Mouse (Mus musculus): ENCODE measurements around the gene Akap13.

Akap13 gene

GRCm38 (mm10) chr7:75538513-75538912 is 83.2 kb downstream of the Akap13 start:
- in situ Hi-C loops (cut with MboI; ENCODE audit: low pct_unique_long_range_greater_than_20kb in 1 of 2, low sequenced_read_pairs in 2 of 2, unreplicated experiment in 1 of 2), result no loop called here

- in situ Hi-C loops (cut with MboI; ENCODE audit: low pct_unique_long_range_greater_than_20kb in 1 of 2, low sequenced_read_pairs in 2 of 2, unreplicated experiment in 1 of 2), result no loop called here
Measured at GRCm38 (mm10) chr7:75539168-75539567, 83.8 kb downstream of the Akap13 start.

GRCm38 (mm10) chr7:75549856-75550255 is 94.5 kb downstream of the Akap13 start:
- in situ Hi-C loops (cut with MboI; ENCODE audit: low pct_unique_long_range_greater_than_20kb in 1 of 2, low sequenced_read_pairs in 2 of 2, unreplicated experiment in 1 of 2), result loop anchor here in 1 of 2 experiments (10.0 kb wide), 1 partner anchor 415 kb away; no protein-coding TSS in a partner anchor

- in situ Hi-C loops (cut with MboI; ENCODE audit: low pct_unique_long_range_greater_than_20kb in 1 of 2, low sequenced_read_pairs in 2 of 2, unreplicated experiment in 1 of 2), result loop anchor here in 1 of 2 experiments (10.0 kb wide), 1 partner anchor 416 kb away; no protein-coding TSS in a partner anchor
Measured at GRCm38 (mm10) chr7:75550791-75551336, 95.5 kb downstream of the Akap13 start.

GRCm38 (mm10) chr7:75553002-75553666 is 97.8 kb downstream of the Akap13 start:
- in situ Hi-C loops (cut with MboI; ENCODE audit: low pct_unique_long_range_greater_than_20kb in 1 of 2, low sequenced_read_pairs in 2 of 2, unreplicated experiment in 1 of 2), result loop anchor here in 1 of 2 experiments (10.0 kb wide), 1 partner anchor 418 kb away; no protein-coding TSS in a partner anchor

- in situ Hi-C loops (cut with MboI; ENCODE audit: low pct_unique_long_range_greater_than_20kb in 1 of 2, low sequenced_read_pairs in 2 of 2, unreplicated experiment in 1 of 2), result loop anchor here in 1 of 2 experiments (10.0 kb wide), 1 partner anchor 419 kb away; no protein-coding TSS in a partner anchor
Measured at GRCm38 (mm10) chr7:75553667-75554045, 98.3 kb downstream of the Akap13 start.

- in situ Hi-C loops (cut with MboI; ENCODE audit: low pct_unique_long_range_greater_than_20kb in 1 of 2, low sequenced_read_pairs in 2 of 2, unreplicated experiment in 1 of 2), result loop anchor here in 1 of 2 experiments (10.0 kb wide), 1 partner anchor 419 kb away; no protein-coding TSS in a partner anchor
Measured at GRCm38 (mm10) chr7:75554065-75554464, 98.7 kb downstream of the Akap13 start.

GRCm38 (mm10) chr7:75555940-75556339 is 100.6 kb downstream of the Akap13 start:
- in situ Hi-C loops (cut with MboI; ENCODE audit: low pct_unique_long_range_greater_than_20kb in 1 of 2, low sequenced_read_pairs in 2 of 2, unreplicated experiment in 1 of 2), result loop anchor here in 1 of 2 experiments (10.0 kb wide), 1 partner anchor 421 kb away; no protein-coding TSS in a partner anchor

- in situ Hi-C loops (cut with MboI; ENCODE audit: low pct_unique_long_range_greater_than_20kb in 1 of 2, low sequenced_read_pairs in 2 of 2, unreplicated experiment in 1 of 2), result loop anchor here in 1 of 2 experiments (10.0 kb wide), 1 partner anchor 423 kb away; no protein-coding TSS in a partner anchor
Measured at GRCm38 (mm10) chr7:75558225-75558624, 102.9 kb downstream of the Akap13 start.

GRCm38 (mm10) chr7:75559119-75559518 is 103.8 kb downstream of the Akap13 start:
- in situ Hi-C loops (cut with MboI; ENCODE audit: low pct_unique_long_range_greater_than_20kb in 1 of 2, low sequenced_read_pairs in 2 of 2, unreplicated experiment in 1 of 2), result loop anchor here in 1 of 2 experiments (10.0 kb wide), 1 partner anchor 424 kb away; no protein-coding TSS in a partner anchor

GRCm38 (mm10) chr7:75559915-75560314 is 104.6 kb downstream of the Akap13 start:
- in situ Hi-C loops (cut with MboI; ENCODE audit: low pct_unique_long_range_greater_than_20kb in 1 of 2, low sequenced_read_pairs in 2 of 2, unreplicated experiment in 1 of 2), result loop anchor here in 1 of 2 experiments (10.0 kb wide), 1 partner anchor 425 kb away; no protein-coding TSS in a partner anchor

- in situ Hi-C loops (cut with MboI; ENCODE audit: low pct_unique_long_range_greater_than_20kb in 1 of 2, low sequenced_read_pairs in 2 of 2, unreplicated experiment in 1 of 2), result no loop called here
Measured at GRCm38 (mm10) chr7:75560566-75560965, 105.2 kb downstream of the Akap13 start.

- in situ Hi-C loops (cut with MboI; ENCODE audit: low pct_unique_long_range_greater_than_20kb in 1 of 2, low sequenced_read_pairs in 2 of 2, unreplicated experiment in 1 of 2), result no loop called here
Measured at GRCm38 (mm10) chr7:75561134-75561533, 105.8 kb downstream of the Akap13 start.

GRCm38 (mm10) chr7:75568276-75568675 is 112.9 kb downstream of the Akap13 start:
- in situ Hi-C loops (cut with MboI; ENCODE audit: low pct_unique_long_range_greater_than_20kb in 1 of 2, low sequenced_read_pairs in 2 of 2, unreplicated experiment in 1 of 2), result no loop called here

- in situ Hi-C loops (cut with MboI; ENCODE audit: low pct_unique_long_range_greater_than_20kb in 1 of 2, low sequenced_read_pairs in 2 of 2, unreplicated experiment in 1 of 2), result no loop called here
Measured at GRCm38 (mm10) chr7:75568883-75569282, 113.5 kb downstream of the Akap13 start.

- in situ Hi-C loops (cut with MboI; ENCODE audit: low pct_unique_long_range_greater_than_20kb in 1 of 2, low sequenced_read_pairs in 2 of 2, unreplicated experiment in 1 of 2), result no loop called here
Measured at GRCm38 (mm10) chr7:75570218-75570617, 114.9 kb downstream of the Akap13 start.

- in situ Hi-C loops (cut with MboI; ENCODE audit: low pct_unique_long_range_greater_than_20kb in 1 of 2, low sequenced_read_pairs in 2 of 2, unreplicated experiment in 1 of 2), result no loop called here
Measured at GRCm38 (mm10) chr7:75571078-75571477, 115.7 kb downstream of the Akap13 start.

- in situ Hi-C loops (cut with MboI; ENCODE audit: low pct_unique_long_range_greater_than_20kb in 1 of 2, low sequenced_read_pairs in 2 of 2, unreplicated experiment in 1 of 2), result no loop called here
Measured at GRCm38 (mm10) chr7:75572127-75572526, 116.8 kb downstream of the Akap13 start.

GRCm38 (mm10) chr7:75575120-75575649 is 119.9 kb downstream of the Akap13 start:
- in situ Hi-C loops (cut with MboI; ENCODE audit: low pct_unique_long_range_greater_than_20kb in 1 of 2, low sequenced_read_pairs in 2 of 2, unreplicated experiment in 1 of 2), result no loop called here

All from mouse embryonic stem cell (cell line).